Mouse (Mus musculus): ENCODE measurements at regions not wholly inside any gene's neighbourhood (a gene's known extent, or its start where the extent isn't known, plus 50 kb on each side); places are given as distances from the start of the nearest gene placed in this dataset.

DNA sequence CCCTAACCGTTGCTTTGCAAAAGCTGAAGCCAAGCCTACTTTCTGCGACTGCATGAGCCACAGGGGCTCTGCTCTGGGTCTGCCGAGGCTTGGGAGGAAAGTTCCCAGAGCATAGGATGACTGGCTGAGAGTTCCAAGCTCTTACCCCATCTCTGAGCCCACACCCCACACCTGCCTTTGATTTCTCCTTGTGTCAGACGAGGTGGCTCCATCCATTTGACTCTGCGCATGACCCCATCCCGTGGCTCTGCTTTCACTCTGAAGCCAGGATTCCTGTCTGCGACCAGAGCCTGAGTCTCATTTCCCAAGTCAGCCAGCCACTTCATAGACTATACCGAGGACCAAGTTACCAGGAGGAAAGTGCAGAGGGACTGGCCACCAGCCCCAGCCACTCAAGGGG, 216.1 kb upstream of the Msx2 start:
- Histone ChIP-seq H3K4me2 (peak overlapping the region; percentile 34), H3K27ac (replicated peaks) (no peak overlapping the region), H3K9me3 (no peaks in the 10 kb centered on the region), H3K4me1 (replicated peaks) (no peaks in the 10 kb centered on the region), H3K9ac (no peak overlapping the region), H3K27me3 (no peaks in the 10 kb centered on the region; the same call in 1 of the 2 replicates), H3K36me3 (no peaks in the 10 kb centered on the region), H3K4me3 (no peak overlapping the region)
- WGBS, result 53% methylated on average over 8 of the region's 8 CpGs
- ATAC-seq (ENCODE audit: low FRiP score, low read depth), result no peak

DNA sequence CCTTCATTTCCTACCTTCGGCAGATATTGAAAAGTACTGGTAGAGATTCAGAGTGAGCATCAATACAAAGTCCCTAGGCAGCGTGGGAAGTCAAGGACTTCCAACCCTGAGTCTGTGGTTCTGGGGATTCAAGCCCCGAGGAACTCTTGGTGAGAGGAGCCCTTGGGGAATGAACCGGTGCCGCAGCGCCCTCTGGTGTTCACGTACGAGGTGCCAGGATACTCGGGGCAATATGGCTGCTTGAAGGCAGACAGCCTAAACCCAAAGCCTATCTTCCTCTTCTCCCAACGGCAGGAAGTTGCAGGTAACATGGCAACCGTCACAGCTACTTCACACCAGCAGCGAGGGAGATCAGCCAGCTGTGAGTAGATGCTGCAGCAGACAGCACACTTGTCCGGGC, 215.6 kb upstream of the Msx2 start:
- peak; percentile 27; the same call in 1 of the 2 replicates for ATAC-seq (ENCODE audit: low FRiP score, low read depth)
- no peaks in the 10 kb centered on the region for H3K4me1 ChIP-seq (replicated peaks)
- H3K27me3 ChIP-seq, result no peaks in the 10 kb centered on the region; the same call in 1 of the 2 replicates
- H3K36me3 ChIP-seq, result no peaks in the 10 kb centered on the region
- peak overlapping the region; percentile 34 for H3K4me2 ChIP-seq
- H3K9me3 ChIP-seq, result no peaks in the 10 kb centered on the region
- H3K9ac ChIP-seq, result no peak overlapping the region
- H3K27ac ChIP-seq (replicated peaks), result no peak overlapping the region
- no peak overlapping the region for H3K4me3 ChIP-seq
- WGBS, result 8% methylated on average over 13 of the region's 13 CpGs

DNA sequence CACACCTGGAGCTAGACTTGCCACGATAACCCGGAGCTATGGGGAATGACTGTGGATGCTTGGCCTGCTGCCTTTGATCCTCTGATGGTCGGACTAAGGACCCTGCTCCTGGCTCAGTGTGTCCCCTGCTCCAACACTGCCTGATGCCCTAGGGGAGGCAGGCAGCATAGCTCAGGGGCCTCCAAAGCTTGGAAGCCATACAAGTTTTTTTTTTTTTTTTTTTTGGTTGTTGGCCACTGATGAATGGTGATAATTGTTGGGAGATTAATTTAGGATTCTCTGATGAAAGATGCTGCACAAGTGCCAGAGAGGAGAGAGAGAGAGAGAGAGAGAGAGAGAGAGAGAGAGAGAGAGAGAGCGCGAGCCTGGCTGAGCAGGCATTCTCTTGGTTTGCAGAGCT, 211.6 kb upstream of the Msx2 start:
- Histone ChIP-seq H3K9me3 (no peaks in the 10 kb centered on the region), H3K27me3 (peaks cover 2% of the 10 kb centered on the region; the same call in 1 of the 2 replicates), H3K36me3 (no peaks in the 10 kb centered on the region), H3K4me3 (no peak overlapping the region), H3K9ac (no peak overlapping the region), H3K4me1 (replicated peaks) (no peaks in the 10 kb centered on the region), H3K4me2 (no peak overlapping the region), H3K27ac (replicated peaks) (no peak overlapping the region)
- 50% methylated on average over 5 of the region's 5 CpGs for WGBS
- peak; percentile 54; the same call in 1 of the 2 replicates for ATAC-seq (ENCODE audit: low FRiP score, low read depth)

DNA sequence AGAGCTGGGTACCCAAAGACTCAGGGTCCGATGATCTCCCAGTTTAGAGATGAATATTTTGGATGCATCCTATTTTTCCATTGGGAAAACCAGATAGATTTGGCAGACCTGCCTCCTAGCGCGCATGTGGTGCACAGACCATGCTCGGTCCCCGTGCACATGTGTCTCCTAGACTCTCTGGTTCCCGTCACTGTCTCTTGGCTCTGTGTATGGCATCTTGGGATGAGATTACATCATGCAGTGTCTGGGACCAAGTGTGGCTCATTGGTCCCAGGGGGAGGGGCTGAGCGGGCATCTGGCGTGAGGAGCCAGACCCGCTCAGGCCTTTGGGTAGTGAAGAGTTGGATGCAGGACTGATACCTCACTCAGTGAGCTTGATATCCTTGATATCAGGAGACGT, 204.3 kb upstream of the Msx2 start:
- H3K9me3 ChIP-seq, result no peaks in the 10 kb centered on the region
- no peak overlapping the region for H3K4me3 ChIP-seq
- no peaks in the 10 kb centered on the region for H3K4me1 ChIP-seq (replicated peaks)
- no peak overlapping the region for H3K9ac ChIP-seq
- ATAC-seq (ENCODE audit: low FRiP score, low read depth), result no peak
- no peaks in the 10 kb centered on the region for H3K36me3 ChIP-seq
- 0 out of 2 replicates have a peak, but pooled peaks cover 2% of the 10 kb centered on the region for H3K27me3 ChIP-seq
- 92% methylated on average over 10 of the region's 10 CpGs for WGBS
- no peak overlapping the region for H3K4me2 ChIP-seq
- H3K27ac ChIP-seq (replicated peaks), result no peak overlapping the region

DNA sequence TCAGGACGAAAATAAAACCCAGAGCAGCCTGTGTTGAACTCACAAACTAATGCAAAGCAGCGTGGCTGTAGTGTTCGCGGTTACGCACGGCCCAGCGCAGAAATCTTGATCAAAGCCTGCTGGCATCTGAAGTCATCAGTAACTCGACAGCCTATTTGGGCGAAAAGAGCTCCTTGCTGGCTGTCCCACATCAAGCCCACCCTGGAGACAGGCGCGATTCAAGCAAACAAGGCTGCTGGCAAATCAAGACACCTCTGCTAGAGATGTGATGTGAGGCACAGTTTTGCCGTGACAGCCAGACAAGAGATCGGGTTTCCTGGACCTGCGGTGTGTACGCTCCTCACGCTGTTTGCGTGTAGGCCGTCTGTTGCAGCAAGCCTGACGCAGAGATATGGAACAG, 197.5 kb upstream of the Msx2 start:
- ATAC-seq (ENCODE audit: low FRiP score, low read depth), result no peak
- H3K4me2 ChIP-seq, result no peak overlapping the region
- 72% methylated on average over 19 of the region's 19 CpGs for WGBS
- no peak overlapping the region for H3K27ac ChIP-seq (replicated peaks)
- H3K9me3 ChIP-seq, result no peaks in the 10 kb centered on the region
- H3K4me3 ChIP-seq, result no peak overlapping the region
- H3K4me1 ChIP-seq (replicated peaks), result no peaks in the 10 kb centered on the region
- H3K27me3 ChIP-seq, result no peaks in the 10 kb centered on the region
- H3K9ac ChIP-seq, result no peak overlapping the region
- H3K36me3 ChIP-seq, result no peaks in the 10 kb centered on the region

DNA sequence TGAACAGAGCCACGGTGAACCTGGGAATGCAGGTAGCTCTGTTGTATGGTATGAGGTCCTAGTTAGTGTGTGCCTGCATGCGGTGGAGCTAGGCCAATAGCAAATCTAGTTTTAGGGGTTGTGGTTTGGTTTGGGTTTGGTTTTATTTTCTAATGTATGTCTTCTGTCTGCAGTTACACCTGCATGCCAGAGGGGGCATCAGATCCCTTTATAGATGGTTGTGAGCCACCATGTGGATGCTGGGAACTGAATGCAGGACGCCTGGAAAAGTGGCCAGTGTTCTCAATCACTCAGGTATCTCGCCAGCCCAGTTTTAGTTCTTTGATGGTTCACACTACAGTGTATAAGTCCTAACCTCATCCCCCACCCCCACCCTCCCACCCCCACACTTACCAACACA, 194.6 kb upstream of the Msx2 start:
- 94% methylated on average over 4 of the region's 4 CpGs for WGBS
- Histone ChIP-seq H3K36me3 (no peaks in the 10 kb centered on the region), H3K4me1 (replicated peaks) (no peaks in the 10 kb centered on the region), H3K27ac (replicated peaks) (no peak overlapping the region), H3K4me2 (no peak overlapping the region), H3K4me3 (no peak overlapping the region), H3K27me3 (no peaks in the 10 kb centered on the region), H3K9ac (no peak overlapping the region), H3K9me3 (no peaks in the 10 kb centered on the region)
- no peak for ATAC-seq (ENCODE audit: low FRiP score, low read depth)

DNA sequence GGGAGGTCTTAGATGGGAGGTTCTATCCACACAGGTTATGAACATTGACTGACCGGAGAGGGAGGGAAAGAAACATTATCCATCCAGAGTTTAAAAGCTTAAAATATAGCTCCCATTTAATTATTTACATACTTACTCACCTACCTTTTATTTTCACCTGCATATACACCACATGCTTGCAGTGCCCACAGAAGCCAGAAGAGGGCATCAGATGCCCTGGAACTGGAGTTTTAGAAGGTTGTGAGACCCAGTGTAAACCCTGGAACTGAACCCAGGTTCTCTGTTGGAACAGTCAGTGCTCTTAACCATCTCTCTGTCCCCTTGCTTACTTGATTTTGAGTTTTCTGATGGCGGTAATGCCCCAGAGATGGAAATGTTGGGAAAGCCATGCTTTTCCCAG, 192.7 kb upstream of the Msx2 start:
- no peaks in the 10 kb centered on the region for H3K36me3 ChIP-seq
- WGBS, result 98% methylated on average over 2 of the region's 2 CpGs
- no peak overlapping the region for H3K4me2 ChIP-seq
- no peaks in the 10 kb centered on the region for H3K27me3 ChIP-seq
- no peak overlapping the region for H3K9ac ChIP-seq
- H3K27ac ChIP-seq (replicated peaks), result no peak overlapping the region
- H3K9me3 ChIP-seq, result no peaks in the 10 kb centered on the region
- ATAC-seq (ENCODE audit: low FRiP score, low read depth), result no peak
- no peak overlapping the region for H3K4me3 ChIP-seq
- H3K4me1 ChIP-seq (replicated peaks), result no peaks in the 10 kb centered on the region

DNA sequence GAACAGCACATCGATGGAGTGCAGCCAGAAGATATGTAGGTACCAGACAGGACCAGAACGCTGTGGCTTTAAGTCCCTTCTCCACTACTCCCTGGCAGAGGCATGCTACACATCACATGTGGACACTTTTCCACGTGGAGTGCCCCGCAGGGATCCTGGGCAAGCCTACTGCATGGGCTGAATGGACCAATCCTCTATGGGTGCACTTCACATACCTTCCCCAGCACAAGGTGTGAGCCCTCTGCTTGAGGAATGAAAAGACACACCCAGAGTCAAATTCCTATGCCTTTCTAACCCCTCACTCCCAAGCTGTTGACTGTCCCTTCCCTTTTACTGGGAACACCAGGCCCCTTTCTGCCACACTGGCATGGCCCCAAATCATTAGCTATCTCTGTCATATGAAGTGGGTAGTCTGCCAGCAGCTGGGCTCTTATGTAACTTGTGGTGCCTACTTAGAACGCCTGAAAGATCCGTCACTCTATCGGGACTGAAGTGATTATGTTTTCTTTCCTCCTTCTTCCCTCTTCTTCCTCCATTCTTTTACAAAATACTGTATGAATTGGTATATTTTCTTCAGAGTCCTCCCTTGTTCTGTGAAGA, 191.9 kb upstream of the Msx2 start:
- no peak overlapping the region for H3K4me2 ChIP-seq
- H3K9ac ChIP-seq, result no peak overlapping the region
- H3K36me3 ChIP-seq, result no peaks in the 10 kb centered on the region
- H3K27me3 ChIP-seq, result no peaks in the 10 kb centered on the region
- ATAC-seq (ENCODE audit: low FRiP score, low read depth), result no peak
- H3K27ac ChIP-seq (replicated peaks), result no peak overlapping the region
- 85% methylated on average over 7 of the region's 7 CpGs for WGBS
- H3K4me1 ChIP-seq (replicated peaks), result no peaks in the 10 kb centered on the region
- H3K9me3 ChIP-seq, result no peaks in the 10 kb centered on the region
- no peak overlapping the region for H3K4me3 ChIP-seq

DNA sequence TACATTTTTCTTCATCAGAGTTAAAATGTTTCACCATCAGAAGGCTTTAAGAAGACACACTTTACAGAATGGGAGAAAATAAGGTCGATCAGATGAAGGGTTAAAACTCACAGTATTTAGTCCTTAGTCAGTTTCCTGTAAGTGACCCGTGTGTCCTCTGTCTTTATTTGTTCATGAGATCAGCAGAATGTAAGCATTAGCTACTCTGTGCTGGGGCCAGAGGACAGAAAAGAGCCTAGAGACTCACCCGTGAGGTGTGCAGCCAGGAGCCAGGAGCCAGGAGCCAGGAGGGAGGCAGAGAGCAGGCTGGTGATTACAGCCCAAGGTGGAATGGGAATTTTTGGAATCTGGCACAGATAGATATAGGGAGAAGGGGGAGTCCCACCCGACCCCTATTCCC, 180.0 kb upstream of the Msx2 start:
- WGBS, result 58% methylated on average over 4 of the region's 4 CpGs
- H3K4me3 ChIP-seq, result no peak overlapping the region
- H3K36me3 ChIP-seq, result no peaks in the 10 kb centered on the region
- H3K27ac ChIP-seq (replicated peaks), result no peak overlapping the region
- ATAC-seq (ENCODE audit: low FRiP score, low read depth), result no peak
- no peaks in the 10 kb centered on the region for H3K27me3 ChIP-seq
- H3K4me2 ChIP-seq, result no peak overlapping the region
- no peak overlapping the region for H3K9ac ChIP-seq
- no peaks in the 10 kb centered on the region for H3K4me1 ChIP-seq (replicated peaks)
- no peaks in the 10 kb centered on the region for H3K9me3 ChIP-seq

DNA sequence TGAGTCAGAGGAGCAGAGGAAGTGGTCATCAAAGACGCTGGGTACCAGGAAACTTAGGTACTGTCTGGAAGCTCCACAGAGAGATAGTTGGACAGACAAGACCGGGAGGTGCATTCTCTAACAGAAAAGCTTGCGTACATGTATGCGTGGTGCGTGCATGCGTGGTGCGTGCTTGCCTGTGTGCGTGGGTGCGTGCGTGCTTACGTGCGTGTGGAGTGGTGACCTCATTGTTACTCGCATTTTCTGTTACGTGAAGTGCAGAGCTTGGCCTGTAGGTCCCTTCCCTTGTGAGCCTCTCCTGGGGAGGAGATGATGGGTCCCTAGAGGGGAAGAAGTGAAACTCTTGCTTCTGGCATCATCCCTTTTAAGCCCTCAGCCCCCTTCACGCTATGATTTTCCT, 175.5 kb upstream of the Msx2 start:
- Histone ChIP-seq H3K27me3 (no peaks in the 10 kb centered on the region), H3K9me3 (no peaks in the 10 kb centered on the region), H3K9ac (no peak overlapping the region), H3K4me1 (replicated peaks) (no peaks in the 10 kb centered on the region), H3K36me3 (no peaks in the 10 kb centered on the region), H3K27ac (replicated peaks) (no peak overlapping the region), H3K4me2 (no peak overlapping the region), H3K4me3 (no peak overlapping the region)
- WGBS, result 94% methylated on average over 15 of the region's 15 CpGs
- ATAC-seq (ENCODE audit: low FRiP score, low read depth), result no peak

DNA sequence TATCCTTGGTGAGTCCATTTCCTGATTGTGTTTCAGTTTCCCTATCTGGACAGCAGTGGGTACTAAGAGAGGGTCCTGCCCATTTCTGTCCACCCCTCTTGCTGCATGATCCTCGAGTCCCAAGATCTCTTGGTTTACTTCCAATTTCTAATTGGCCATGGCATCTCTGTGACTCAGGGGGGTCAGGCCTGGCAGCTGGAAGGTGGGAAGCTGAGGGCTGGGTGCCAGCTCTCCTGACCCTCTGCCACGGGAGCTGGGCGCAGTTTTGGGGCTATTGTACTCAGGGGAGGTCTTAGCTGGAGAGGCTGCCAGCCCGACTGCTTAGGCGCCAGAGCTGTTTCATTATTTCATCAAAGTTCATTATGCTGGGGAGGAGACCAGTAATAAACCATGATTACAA, 169.7 kb upstream of the Msx2 start:
- peaks cover 11% of the 10 kb centered on the region; the same call in 1 of the 2 replicates for H3K4me1 ChIP-seq (replicated peaks)

DNA sequence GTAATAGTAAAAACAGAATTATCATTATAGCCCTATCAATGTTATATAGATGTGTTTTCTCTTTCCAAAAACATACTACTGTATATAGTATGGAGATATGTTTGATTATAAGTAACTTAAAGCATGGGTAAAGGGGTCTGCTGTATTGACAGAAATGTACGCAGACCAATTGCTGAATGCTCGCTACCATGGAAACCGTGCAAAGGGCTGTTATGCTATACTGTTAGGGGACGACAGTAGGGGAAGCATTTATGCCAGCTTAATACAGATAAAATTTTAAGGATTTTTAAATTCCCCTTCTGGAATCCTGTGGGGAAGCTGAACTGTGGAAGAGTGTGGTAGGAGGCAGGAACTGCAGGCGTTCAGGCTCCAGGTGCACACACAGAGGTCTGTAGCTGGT, 166.7 kb upstream of the Msx2 start:
- no peak overlapping the region for H3K4me3 ChIP-seq
- H3K4me2 ChIP-seq, result no peak overlapping the region
- no peaks in the 10 kb centered on the region for H3K27me3 ChIP-seq
- no peak overlapping the region for H3K27ac ChIP-seq (replicated peaks)
- H3K9ac ChIP-seq, result no peak overlapping the region
- peaks cover 11% of the 10 kb centered on the region; the same call in 1 of the 2 replicates for H3K4me1 ChIP-seq (replicated peaks)
- no peaks in the 10 kb centered on the region for H3K36me3 ChIP-seq
- WGBS, result 69% methylated on average over 5 of the region's 5 CpGs
- H3K9me3 ChIP-seq, result no peaks in the 10 kb centered on the region
- no peak for ATAC-seq (ENCODE audit: low FRiP score, low read depth)

More for the DNA sequence above, 169.7 kb upstream of the Msx2 start:
- 49% methylated on average over 5 of the region's 5 CpGs for WGBS
- Histone ChIP-seq H3K9me3 (no peaks in the 10 kb centered on the region), H3K9ac (no peak overlapping the region), H3K4me3 (no peak overlapping the region), H3K27me3 (no peaks in the 10 kb centered on the region), H3K4me2 (no peak overlapping the region), H3K36me3 (no peaks in the 10 kb centered on the region), H3K27ac (replicated peaks) (no peak overlapping the region)
- ATAC-seq (ENCODE audit: low FRiP score, low read depth), result no peak

DNA sequence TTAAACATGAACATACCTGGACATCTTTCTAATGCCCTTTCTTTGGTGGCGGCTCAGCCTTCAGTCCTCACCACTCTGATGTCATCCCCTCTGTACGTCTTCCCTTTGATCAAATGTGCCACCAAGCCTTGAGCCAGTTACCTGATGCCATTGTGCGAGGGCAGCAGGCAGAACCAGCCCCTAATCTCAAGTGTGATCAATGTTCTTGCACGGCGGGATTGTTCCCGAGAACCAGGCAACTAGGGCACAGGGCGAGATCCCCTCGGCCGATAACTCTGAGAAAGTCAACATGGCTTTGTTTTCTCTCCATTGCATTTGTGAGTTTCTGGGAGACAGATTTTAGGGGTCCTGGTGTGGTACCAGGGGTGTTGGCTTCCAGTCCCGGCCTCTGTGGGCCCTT, 166.2 kb upstream of the Msx2 start:
- Histone ChIP-seq H3K4me2 (no peak overlapping the region), H3K36me3 (no peaks in the 10 kb centered on the region), H3K9me3 (no peaks in the 10 kb centered on the region), H3K4me3 (no peak overlapping the region), H3K27me3 (no peaks in the 10 kb centered on the region), H3K4me1 (replicated peaks) (peaks cover 11% of the 10 kb centered on the region; the same call in 1 of the 2 replicates), H3K9ac (no peak overlapping the region), H3K27ac (replicated peaks) (no peak overlapping the region)
- ATAC-seq (ENCODE audit: low FRiP score, low read depth), result no peak
- 87% methylated on average over 10 of the region's 10 CpGs for WGBS

Data from hindbrain, embryonic 15.5 days (tissue).